Mouse (Mus musculus) heart, embryonic 12.5 days (tissue): Measurements from ENCODE around the gene St3gal3. TPM values are rescaled to one million over a fixed set of nuclear protein-coding genes. Genes with fewer than 3 reads are reported as not detected.

Source experiments
- ATAC-seq: fragments of 200-750 bp; cut with Nextera tagmentation; 2 replicates; pipeline ENCODE4 v1.8.0; 2017; ENCODE audit warnings: moderate TSS enrichment, moderate library complexity; ENCODE audit not compliant: insufficient number of reproducible peaks, low FRiP score
- H3K27ac ChIP-seq: fragments of 300-500 bp; sonication (generic); 2 replicates; pipeline ENCODE4 v1.5.1; 2016; ENCODE audit warnings: mild to moderate bottlenecking, moderate library complexity; ENCODE audit not compliant: poor library complexity, severe bottlenecking
- H3K27me3 ChIP-seq: fragments of 300-500 bp; sonication (generic); replicated peaks from 2 replicates; pipeline ENCODE4 v1.6.1; 2016; ENCODE audit warnings: mild to moderate bottlenecking, moderate library complexity
- H3K36me3 ChIP-seq: fragments of 300-500 bp; sonication (generic); 2 replicates; pipeline ENCODE4 v1.6.1; 2016; ENCODE audit warnings: mild to moderate bottlenecking, moderate library complexity
- H3K4me1 ChIP-seq: fragments of 300-500 bp; sonication (generic); replicated peaks from 2 replicates; pipeline ENCODE4 v1.6.1; 2016; ENCODE audit warnings: mild to moderate bottlenecking
- H3K4me2 ChIP-seq: fragments of 300-500 bp; sonication (generic); 2 replicates; pipeline ENCODE4 v1.6.1; 2016; ENCODE audit warnings: mild to moderate bottlenecking, moderate library complexity
- H3K4me3 ChIP-seq: fragments of 300-500 bp; sonication (generic); 2 replicates; pipeline ENCODE4 v1.5.1; 2016; ENCODE audit warnings: mild to moderate bottlenecking
- H3K9ac ChIP-seq: fragments of 300-500 bp; sonication (generic); 2 replicates; pipeline ENCODE4 v1.6.1; 2016; ENCODE audit warnings: mild to moderate bottlenecking, moderate library complexity
- H3K9me3 ChIP-seq: fragments of 300-500 bp; sonication (generic); replicated peaks from 2 replicates; pipeline ENCODE4 v1.6.1; 2016; ENCODE audit warnings: mild to moderate bottlenecking, moderate library complexity
- WGBS: fragments of 180-500 bp; shearing (Covaris S2); methylation state at CpG from one replicate; pipeline ENCODE4 v1.1.7; 2016; 5-methylcytosine and 5-hydroxymethylcytosine counted together
- polyA plus RNA-seq: library from polyadenylated mRNA; unstranded; fragments of >200 nt; fragmentation: Nextera tagmentation; extraction: Ambion mirVana; gene quantifications from 2 replicates; pipeline ENCODE4 v1.2.1, GENCODE M21; 2016

St3gal3 gene
- polyA plus RNA-seq, 1 experiment from 2014 or later = 7.4 TPM

DNA sequence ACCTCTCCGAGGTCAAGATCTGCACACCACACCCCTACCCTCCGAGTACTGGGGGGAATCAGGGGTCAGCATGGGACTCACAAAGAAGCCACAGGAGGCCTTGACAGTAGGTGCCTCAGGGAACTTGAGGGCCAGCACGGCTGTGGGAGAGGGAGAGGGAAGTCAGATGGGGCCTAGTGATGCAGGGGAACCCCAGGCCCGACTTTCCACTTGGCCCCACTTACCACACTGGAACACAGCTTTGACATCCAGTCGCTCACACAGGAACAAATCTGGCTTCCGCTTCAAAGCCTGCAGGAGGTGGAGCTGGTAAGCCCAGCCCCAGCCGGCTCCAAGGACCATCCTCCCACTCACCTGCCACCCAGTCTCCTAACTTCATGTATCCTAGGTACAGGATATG, 239.4 kb downstream of the St3gal3 start:
- 80% methylated on average over 7 of the region's 7 CpGs for whole genome bisulfite sequencing
- Histone ChIP-seq H3K4me3 (no peak overlapping the region), H3K9ac (no peak overlapping the region), H3K4me2 (no peak overlapping the region), H3K27ac (no peak overlapping the region), H3K36me3 (peaks cover 64% of the 10 kb centered on the region), H3K27me3 (no peaks in the 10 kb centered on the region), H3K4me1 (peaks cover 8% of the 10 kb centered on the region), H3K9me3 (no peaks in the 10 kb centered on the region)
- ATAC-seq = no peak

- Histone ChIP-seq H3K9ac (no peak overlapping the region), H3K4me2 (no peak overlapping the region), H3K27ac (no peak overlapping the region), H3K4me1 (peaks cover 8% of the 10 kb centered on the region), H3K27me3 (no peaks in the 10 kb centered on the region), H3K36me3 (peaks cover 61% of the 10 kb centered on the region), H3K4me3 (no peak overlapping the region), H3K9me3 (no peaks in the 10 kb centered on the region)
- 81% methylated on average over 8 of the region's 8 CpGs for WGBS
- ATAC-seq = no peak
These were observed 240.1 kb downstream of the St3gal3 start for GRCm38 (mm10) chr4:117894601-117895000.

DNA sequence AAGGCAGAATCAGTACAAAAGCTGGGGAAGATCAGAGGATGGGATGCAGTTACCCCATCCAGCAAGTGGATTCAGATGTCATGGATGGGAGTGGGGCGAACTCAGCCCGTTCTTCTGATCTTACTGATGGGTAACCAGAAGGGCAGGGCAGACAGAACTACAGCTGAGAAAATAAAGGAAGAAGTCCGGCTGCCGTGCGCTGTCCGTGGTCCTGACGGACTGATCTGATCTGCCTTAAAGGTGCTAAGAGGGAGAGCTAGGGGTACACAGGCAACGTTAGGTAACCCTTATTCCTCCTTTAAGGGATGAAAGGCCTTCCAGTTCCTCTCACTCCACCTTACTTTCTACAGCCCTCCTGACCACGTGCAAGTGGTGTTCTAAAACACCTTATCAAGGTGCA, 241.3 kb downstream of the St3gal3 start:
- WGBS = 21% methylated on average over 9 of the region's 9 CpGs
- H3K4me1 ChIP-seq = peaks cover 8% of the 10 kb centered on the region
- ATAC-seq = no peak
- H3K9ac ChIP-seq = no peak overlapping the region
- no peaks in the 10 kb centered on the region for H3K9me3 ChIP-seq
- H3K4me3 ChIP-seq = no peak overlapping the region
- no peaks in the 10 kb centered on the region for H3K27me3 ChIP-seq
- H3K36me3 ChIP-seq = peaks cover 56% of the 10 kb centered on the region
- H3K4me2 ChIP-seq = no peak overlapping the region
- no peak overlapping the region for H3K27ac ChIP-seq

DNA sequence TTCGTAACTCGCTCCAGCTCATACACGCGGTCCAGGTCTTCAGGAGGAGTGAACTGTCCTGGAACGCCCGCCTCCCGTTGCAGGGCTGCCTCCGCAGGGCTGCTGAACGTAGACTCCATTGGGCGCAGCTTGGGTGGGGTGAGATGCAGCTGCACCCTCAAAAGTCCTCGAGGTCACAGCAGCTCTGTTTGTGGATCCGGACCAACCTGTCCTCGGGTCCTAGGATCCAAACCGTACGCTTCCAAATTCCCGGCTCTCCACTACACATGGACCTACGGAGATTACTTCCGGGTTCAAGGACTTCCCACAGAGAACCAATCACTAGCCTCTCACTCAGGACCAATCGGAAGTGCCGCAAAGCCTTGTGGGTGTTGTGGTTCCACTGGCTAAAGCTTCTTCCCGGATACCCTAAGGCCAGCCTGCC, 243.0 kb downstream of the St3gal3 start, which contains the start of gene Dph2:
Gene Dph2 (minus strand): TSS at position 295 of the 424 bp plus-strand sequence.
- ATAC-seq = peak; percentile 86
- peak within 1 kb of the TSS; percentile 96 for H3K4me2 ChIP-seq
- no peaks in the 10 kb centered on the region for H3K9me3 ChIP-seq
- peaks cover 42% of the 10 kb centered on the region for H3K36me3 ChIP-seq
- 0% methylated on average over 21 of the region's 21 CpGs for WGBS
- no peak within 1 kb of the TSS for H3K27ac ChIP-seq
- H3K27me3 ChIP-seq = no peaks in the 10 kb centered on the region
- peaks cover 10% of the 10 kb centered on the region for H3K4me1 ChIP-seq
- H3K4me3 ChIP-seq = peak within 1 kb of the TSS; percentile 81
- peak within 1 kb of the TSS; percentile 64 for H3K9ac ChIP-seq

GRCm38 (mm10) chr4:117890750-117891149, 244.0 kb downstream of the St3gal3 start:
- Histone ChIP-seq H3K9ac (peak overlapping the region; percentile 64; the same call in 1 of the 2 replicates), H3K36me3 (peaks cover 35% of the 10 kb centered on the region), H3K4me2 (peak overlapping the region; percentile 96), H3K9me3 (no peaks in the 10 kb centered on the region), H3K4me3 (peak overlapping the region; percentile 81), H3K27me3 (no peaks in the 10 kb centered on the region), H3K27ac (no peak overlapping the region), H3K4me1 (peaks cover 17% of the 10 kb centered on the region)
- WGBS = 84% methylated on average over 8 of the region's 8 CpGs
- ATAC-seq = no peak

DNA sequence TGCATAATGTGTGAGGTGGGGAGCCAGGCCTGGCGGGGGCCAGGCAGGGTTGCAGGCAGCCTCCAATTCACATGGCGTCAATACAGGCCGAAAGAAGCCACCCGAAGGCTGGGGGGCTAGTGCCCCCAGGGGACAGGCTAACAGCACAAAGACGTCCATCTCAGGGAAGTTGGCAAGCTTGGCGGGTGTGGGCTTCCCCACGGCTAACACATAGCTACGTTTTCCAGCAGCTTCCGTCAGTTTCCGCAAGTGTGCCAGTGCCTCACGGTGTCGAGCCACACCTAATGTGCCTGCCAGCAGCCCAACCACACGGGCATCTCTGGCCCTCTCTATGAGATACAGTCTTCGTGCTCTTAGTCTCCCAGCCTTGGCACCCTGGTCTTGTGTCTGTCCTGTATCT, 244.7 kb downstream of the St3gal3 start:
- WGBS = 90% methylated on average over 14 of the region's 14 CpGs
- H3K27me3 ChIP-seq = no peaks in the 10 kb centered on the region

DNA sequence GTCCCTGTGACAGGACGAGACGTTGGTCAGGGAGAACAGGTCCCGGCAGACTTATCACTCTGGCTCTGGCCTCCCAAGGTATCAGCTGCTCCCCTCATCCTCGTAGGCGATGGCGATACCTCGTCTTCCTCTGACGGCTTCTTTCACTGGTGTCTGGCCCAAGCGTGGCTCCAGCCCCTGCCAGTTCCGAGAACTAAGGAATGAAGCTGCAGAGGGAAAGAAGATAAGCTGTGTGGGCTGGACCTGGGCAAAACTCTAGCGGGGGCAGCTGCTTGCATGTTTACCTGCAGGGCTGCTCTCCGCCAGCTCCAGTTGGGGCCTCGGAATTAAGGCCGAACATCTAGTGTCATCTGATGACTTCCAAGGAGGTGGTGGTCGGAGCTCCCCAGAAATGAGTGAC, 245.2 kb downstream of the St3gal3 start:
- no peak overlapping the region for H3K4me2 ChIP-seq
- H3K9me3 ChIP-seq = no peaks in the 10 kb centered on the region
- H3K27me3 ChIP-seq = no peaks in the 10 kb centered on the region
- H3K27ac ChIP-seq = no peak overlapping the region
- 80% methylated on average over 15 of the region's 15 CpGs for WGBS
- no peak overlapping the region for H3K9ac ChIP-seq
- no peak for ATAC-seq
- H3K36me3 ChIP-seq = peaks cover 35% of the 10 kb centered on the region
- no peak overlapping the region for H3K4me3 ChIP-seq
- peaks cover 17% of the 10 kb centered on the region for H3K4me1 ChIP-seq

More for the DNA sequence above, 244.7 kb downstream of the St3gal3 start:
- Histone ChIP-seq H3K27ac (no peak overlapping the region), H3K4me3 (no peak overlapping the region), H3K4me2 (no peak overlapping the region), H3K9ac (no peak overlapping the region), H3K4me1 (peaks cover 17% of the 10 kb centered on the region), H3K9me3 (no peaks in the 10 kb centered on the region), H3K36me3 (peaks cover 35% of the 10 kb centered on the region)
- ATAC-seq = no peak

DNA sequence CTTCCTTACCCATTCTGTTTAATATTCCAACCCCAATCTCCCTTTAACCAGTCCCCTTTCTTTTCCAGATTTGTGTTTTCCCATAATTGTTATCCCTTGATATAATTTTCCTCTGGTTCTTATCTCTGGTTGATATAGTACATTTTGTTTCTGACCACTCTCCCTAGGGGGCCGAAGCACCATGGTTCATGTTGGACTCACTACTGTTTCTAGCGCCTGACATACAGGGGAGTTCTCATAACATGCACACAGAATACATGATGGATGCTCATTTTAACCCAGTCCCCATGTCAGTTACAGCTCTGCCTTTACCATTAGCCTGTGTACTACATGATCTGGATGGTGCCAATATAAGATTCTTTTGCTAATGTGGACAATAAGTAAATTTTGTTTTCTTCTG, 246.8 kb downstream of the St3gal3 start:
- ATAC-seq = no peak
- no peak overlapping the region; the same call in 1 of the 2 replicates for H3K9ac ChIP-seq
- peak overlapping the region; percentile 82 for H3K4me2 ChIP-seq
- no peaks in the 10 kb centered on the region for H3K27me3 ChIP-seq
- peaks cover 24% of the 10 kb centered on the region for H3K4me1 ChIP-seq
- H3K9me3 ChIP-seq = no peaks in the 10 kb centered on the region
- WGBS = 65% methylated on average over 2 of the region's 2 CpGs
- no peak overlapping the region; the same call in 1 of the 2 replicates for H3K4me3 ChIP-seq
- H3K36me3 ChIP-seq = peaks cover 34% of the 10 kb centered on the region
- H3K27ac ChIP-seq = no peak overlapping the region

GRCm38 (mm10) chr4:117887133-117887532, 247.6 kb downstream of the St3gal3 start, which contains the start of gene Atp6v0b:
Gene Atp6v0b, minus strand, starts transcription at chr4:117887333.
- Histone ChIP-seq H3K9ac (peak within 1 kb of the TSS; percentile 91), H3K4me3 (peak within 1 kb of the TSS; percentile 94), H3K27ac (peak within 1 kb of the TSS; percentile 24), H3K27me3 (no peaks in the 10 kb centered on the region), H3K4me1 (peaks cover 31% of the 10 kb centered on the region), H3K36me3 (peaks cover 34% of the 10 kb centered on the region), H3K4me2 (peak within 1 kb of the TSS; percentile 82), H3K9me3 (no peaks in the 10 kb centered on the region)
- peak; percentile 95 for ATAC-seq
- WGBS = 0% methylated on average over 37 of the region's 37 CpGs

DNA sequence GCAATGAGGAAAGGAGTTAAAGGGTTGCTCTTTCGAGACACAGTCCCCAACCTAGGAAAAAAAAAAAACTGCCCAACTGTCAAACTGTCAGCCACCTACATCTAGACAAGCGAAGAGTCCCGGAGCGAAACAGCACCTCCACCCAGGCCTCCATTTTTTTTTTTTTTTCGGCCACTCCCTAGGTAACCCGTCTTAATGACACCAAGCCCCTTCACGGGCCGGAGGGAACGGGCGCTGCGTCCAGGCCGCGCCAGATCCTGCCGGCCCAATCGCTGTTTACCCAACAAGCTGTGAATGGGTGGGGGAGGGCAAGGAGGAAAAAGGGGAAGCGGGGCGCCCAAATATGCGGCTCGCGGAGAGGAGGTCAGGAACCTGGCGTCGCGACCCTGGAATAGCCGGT, 248.1 kb downstream of the St3gal3 start:
- peak; percentile 30 for ATAC-seq
- H3K27ac ChIP-seq = peak overlapping the region; percentile 24
- no peaks in the 10 kb centered on the region for H3K9me3 ChIP-seq
- H3K9ac ChIP-seq = peak overlapping the region; percentile 91
- peak overlapping the region; percentile 82 for H3K4me2 ChIP-seq
- H3K27me3 ChIP-seq = no peaks in the 10 kb centered on the region
- H3K36me3 ChIP-seq = peaks cover 34% of the 10 kb centered on the region
- H3K4me1 ChIP-seq = peaks cover 32% of the 10 kb centered on the region
- H3K4me3 ChIP-seq = peak overlapping the region; percentile 94
- WGBS = 1% methylated on average over 24 of the region's 24 CpGs

GRCm38 (mm10) chr4:117885994-117886393, 248.7 kb downstream of the St3gal3 start:
- H3K27ac ChIP-seq = no peak overlapping the region
- no peaks in the 10 kb centered on the region for H3K27me3 ChIP-seq
- WGBS = 83% methylated on average over 9 of the region's 9 CpGs
- H3K36me3 ChIP-seq = peaks cover 35% of the 10 kb centered on the region
- H3K9me3 ChIP-seq = no peaks in the 10 kb centered on the region
- H3K4me2 ChIP-seq = peak overlapping the region; percentile 82
- H3K4me3 ChIP-seq = peak overlapping the region; percentile 94
- H3K4me1 ChIP-seq = peaks cover 28% of the 10 kb centered on the region
- ATAC-seq = no peak
- H3K9ac ChIP-seq = peak overlapping the region; percentile 91

GRCm38 (mm10) chr4:117885093-117885492, 249.6 kb downstream of the St3gal3 start:
- Histone ChIP-seq H3K36me3 (peaks cover 44% of the 10 kb centered on the region), H3K27me3 (no peaks in the 10 kb centered on the region), H3K4me1 (peaks cover 25% of the 10 kb centered on the region), H3K4me3 (no peak overlapping the region), H3K9me3 (no peaks in the 10 kb centered on the region), H3K4me2 (no peak overlapping the region), H3K9ac (no peak overlapping the region), H3K27ac (no peak overlapping the region)
- no peak for ATAC-seq
- WGBS = 90% methylated on average over 10 of the region's 10 CpGs
